Mouse (Mus musculus) cerebellum, postnatal 10 days (tissue): ENCODE measurements around the gene Ppp1r11.

Source experiments
- DNase-seq, 2 experiments: peaks; one replicate each; pipeline ENCODE4 v3.0.0; 2021; ENCODE audit warnings: mixed read lengths in 2 of 2

Ppp1r11 gene

GRCm38 (mm10) chr17:36914108-36914507, 37.4 kb downstream of the Ppp1r11 start:
- DNase-seq: peak; percentile 91 to 94

DNA sequence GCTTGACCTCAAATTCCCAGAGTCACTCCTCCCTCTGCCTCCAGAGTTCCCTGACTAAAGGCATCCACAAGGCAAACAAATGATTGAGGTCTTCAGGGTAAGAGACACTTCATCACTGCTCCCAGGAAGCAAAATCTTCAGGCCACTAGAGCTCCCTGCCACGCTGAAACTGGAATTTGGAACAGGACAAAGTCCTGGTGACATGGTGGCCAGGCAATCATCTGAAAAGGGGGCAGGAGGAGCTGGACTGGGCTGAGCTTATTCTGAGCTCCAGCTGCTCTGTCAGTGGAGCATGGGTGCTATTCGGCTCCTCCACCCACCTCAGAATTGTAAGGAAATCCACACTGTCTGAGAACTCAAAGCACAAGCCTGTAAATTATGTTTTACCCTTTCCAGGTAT, 39.5 kb downstream of the Ppp1r11 start:
- no peak for DNase-seq

DNA sequence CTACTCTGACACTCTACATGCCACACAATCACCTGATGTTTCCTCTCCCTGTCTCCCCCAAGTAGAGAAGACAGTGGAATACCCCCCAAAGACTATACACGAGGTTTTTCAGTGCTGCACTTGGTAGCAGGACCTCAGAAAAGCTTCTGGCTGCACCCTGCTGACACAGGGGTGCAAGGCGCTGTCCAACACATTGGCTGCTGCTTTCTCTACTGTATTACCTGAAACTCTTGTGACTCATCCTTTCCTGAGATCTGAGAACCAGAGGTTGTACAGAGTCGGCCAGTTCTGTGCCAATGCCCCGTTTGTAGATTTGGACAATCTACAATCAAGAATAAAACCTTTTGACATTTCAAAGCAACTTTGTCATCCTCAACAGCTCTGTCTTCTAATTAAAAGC, 41.7 kb downstream of the Ppp1r11 start:
- DNase-seq: no peak

DNA sequence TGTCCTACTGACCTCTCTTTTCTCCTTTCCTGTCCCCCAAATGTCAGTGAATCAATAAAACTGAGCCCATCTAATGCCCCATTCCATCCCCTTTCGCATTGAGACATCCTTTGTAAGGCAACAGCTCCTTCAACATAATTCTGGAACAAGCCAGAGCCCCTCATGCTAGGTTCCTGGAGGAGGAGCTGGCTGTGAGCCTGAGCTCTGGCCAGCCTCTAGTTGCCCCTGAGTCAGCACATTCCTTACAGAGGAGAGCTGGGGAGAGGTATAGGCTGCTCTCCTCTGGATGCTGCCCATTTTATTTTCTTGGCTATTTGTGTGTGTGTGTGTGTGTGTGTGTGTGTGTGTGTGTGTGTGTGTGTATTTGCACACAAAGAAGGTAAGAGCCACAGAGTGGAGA, 43.3 kb downstream of the Ppp1r11 start:
- DNase-seq: no peak

GRCm38 (mm10) chr17:36903651-36904050, 47.9 kb downstream of the Ppp1r11 start:
- no peak for DNase-seq

GRCm38 (mm10) chr17:36900691-36901090, 50.9 kb downstream of the Ppp1r11 start:
- peak; percentile 6 to 12 for DNase-seq

DNA sequence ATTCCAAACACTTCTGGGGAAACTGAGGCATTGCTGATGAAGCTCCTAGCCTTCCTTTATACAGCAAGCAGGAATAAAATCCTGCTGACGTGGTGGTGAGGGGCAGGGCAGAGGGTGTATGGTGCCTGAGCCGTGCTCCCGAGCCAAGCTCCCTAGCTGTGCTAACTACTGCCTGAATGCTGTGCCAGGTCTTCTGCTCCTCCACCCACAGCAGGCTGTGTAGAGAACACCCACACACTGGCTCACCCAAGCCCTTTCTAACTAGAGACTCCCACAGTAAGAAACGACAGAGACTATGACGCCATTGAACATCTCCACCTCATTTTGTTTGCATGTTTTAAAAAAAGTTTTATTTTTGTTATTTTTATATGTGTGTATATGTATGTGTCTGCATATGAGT, 51.5 kb downstream of the Ppp1r11 start:
- peak in 1 of 2 experiments; percentile 10 for DNase-seq

DNA sequence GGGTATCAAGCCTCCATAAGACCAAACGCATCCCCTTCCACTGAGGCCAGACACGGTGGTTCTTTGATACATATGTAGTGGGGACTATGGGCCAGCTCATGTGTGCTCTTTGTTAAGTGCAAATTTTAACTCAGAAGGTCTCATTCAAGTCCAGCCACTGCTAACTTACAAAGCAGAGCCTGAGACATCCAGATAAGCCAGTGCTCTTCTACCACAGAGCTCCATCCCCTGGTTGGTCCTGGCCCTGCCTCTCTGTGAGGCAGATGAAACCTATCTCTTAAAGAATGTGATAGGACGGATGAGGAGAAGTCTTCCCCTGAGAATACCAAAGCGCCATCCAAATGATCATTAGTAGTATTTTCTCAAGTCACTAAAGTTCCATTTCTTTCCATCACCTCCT, 52.2 kb downstream of the Ppp1r11 start:
- DNase-seq: no peak
